Mouse (Mus musculus) MEL (cell line): Measurements from ENCODE around the gene Tex2.

Experiments
- BHLHE40 ChIP-seq: IDR thresholded peaks from 2 replicates; pipeline ENCODE4 v1.6.1; 2012; ENCODE audit warnings: low read depth, mild to moderate bottlenecking, inconsistent platforms, low read length, improper control_type of control experiment, borderline replicate concordance
- CHD2 ChIP-seq: IDR thresholded peaks from 2 replicates; pipeline ENCODE4 v1.6.1; 2011; ENCODE audit warnings: low read length, improper control_type of control experiment
- CTCF ChIP-seq, 3 experiments: IDR thresholded peaks in 2 of 3; conservative IDR thresholded peaks in 1 of 3; 2 replicates each; pipeline ENCODE4 v1.5.1; 2011 to 2012; ENCODE audit warnings: low read length in 3 of 3, low read depth in 2 of 3, mild to moderate bottlenecking in 2 of 3, improper control_type of control experiment in 1 of 3, inconsistent platforms in 1 of 3, mixed read lengths in 1 of 3, moderate library complexity in 1 of 3; ENCODE audit not compliant: control insufficient read depth in 1 of 3, insufficient read depth in 1 of 3, poor library complexity in 1 of 3, severe bottlenecking in 1 of 3
- E2F4 ChIP-seq: IDR thresholded peaks from 2 replicates; pipeline ENCODE4 v1.6.1; 2011; ENCODE audit warnings: low read depth, low read length, improper control_type of control experiment, borderline replicate concordance
- EP300 ChIP-seq, 2 experiments: IDR thresholded peaks; 2 replicates each; pipeline ENCODE4 v1.6.1; 2011; ENCODE audit warnings: improper control_type of control experiment in 2 of 2, low read length in 2 of 2, low read depth in 1 of 2, mild to moderate bottlenecking in 1 of 2
- ETS1 ChIP-seq: IDR thresholded peaks from 2 replicates; pipeline ENCODE4 v1.6.1; 2012; ENCODE audit warnings: low read depth, mild to moderate bottlenecking, inconsistent platforms, low read length, improper control_type of control experiment, moderate library complexity
- HCFC1 ChIP-seq: IDR thresholded peaks from 2 replicates; pipeline ENCODE4 v1.6.1; 2012; ENCODE audit warnings: low read depth, mild to moderate bottlenecking, inconsistent platforms, low read length, improper control_type of control experiment, moderate library complexity
- MAX ChIP-seq: IDR thresholded peaks from 2 replicates; pipeline ENCODE4 v1.6.1; 2011; ENCODE audit warnings: low read length, improper control_type of control experiment
- NELFE ChIP-seq: IDR thresholded peaks from 2 replicates; pipeline ENCODE4 v1.6.1; 2011; ENCODE audit warnings: low read depth, low read length, improper control_type of control experiment
- POLR2A ChIP-seq, 2 experiments: IDR thresholded peaks; 2 replicates each; pipeline ENCODE4 v1.6.1; 2011 to 2012; ENCODE audit warnings: low read length in 2 of 2, mild to moderate bottlenecking in 2 of 2, control low read depth in 1 of 2, improper control_type of control experiment in 1 of 2, low read depth in 1 of 2, moderate library complexity in 1 of 2; ENCODE audit not compliant: control insufficient read depth in 1 of 2, insufficient read depth in 1 of 2, poor library complexity in 1 of 2
- SIN3A ChIP-seq: IDR thresholded peaks from 2 replicates; pipeline ENCODE4 v1.6.1; 2012; ENCODE audit warnings: low read length, improper control_type of control experiment, inconsistent platforms
- USF2 ChIP-seq, 2 experiments: IDR thresholded peaks; 2 replicates each; pipeline ENCODE4 v1.6.1; 2011 to 2012; ENCODE audit warnings: improper control_type of control experiment in 2 of 2, low read length in 2 of 2, borderline replicate concordance in 1 of 2, inconsistent platforms in 1 of 2, low read depth in 1 of 2, mild to moderate bottlenecking in 1 of 2; ENCODE audit not compliant: insufficient read depth in 1 of 2
- ZMIZ1 ChIP-seq: IDR thresholded peaks from 2 replicates; pipeline ENCODE4 v1.6.1; 2012; ENCODE audit warnings: low read depth, mild to moderate bottlenecking, inconsistent platforms, low read length, improper control_type of control experiment, moderate library complexity

DNA sequence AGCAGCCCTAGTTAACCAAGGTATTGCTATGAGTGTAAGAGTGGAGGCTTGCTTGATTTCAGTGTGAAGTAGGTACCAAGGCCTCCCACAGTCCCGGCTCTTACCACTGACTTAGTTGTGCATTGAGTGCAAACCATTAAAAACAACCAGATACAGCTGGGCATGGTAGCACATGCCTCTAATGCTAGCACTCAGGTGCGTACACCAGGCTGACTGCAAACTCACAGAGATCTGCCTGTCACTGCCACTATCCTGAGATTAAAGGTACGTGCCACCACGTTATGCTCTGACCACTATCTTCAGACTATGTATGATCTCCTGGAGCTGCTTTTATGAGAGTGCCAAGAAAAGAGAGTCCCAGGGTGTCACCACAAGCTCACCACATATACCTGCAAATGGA, 67.1 kb downstream of the Tex2 start:
- TF ChIP-seq HCFC1 (no peak), CTCF (IDR thresholded peaks at IDR 0.05 in 2 of 3, conservative IDR thresholded peaks at IDR 0.05 in 1 of 3; ENCODE audit: control insufficient read depth in 1 of 3, insufficient read depth in 1 of 3, low read depth in 2 of 3, low read length in 3 of 3, poor library complexity in 1 of 3, severe bottlenecking in 1 of 3) (no peak), BHLHE40 (no peak), CHD2 (no peak), POLR2A (IDR thresholded peaks at IDR 0.05; ENCODE audit: control insufficient read depth in 1 of 2, insufficient read depth in 1 of 2, low read depth in 1 of 2, low read length in 2 of 2, poor library complexity in 1 of 2) (no peak), E2F4 (no peak), ETS1 (no peak), MAX (no peak), NELFE (no peak), SIN3A (no peak), EP300 (IDR thresholded peaks at IDR 0.05; ENCODE audit: low read depth in 1 of 2, low read length in 2 of 2) (no peak), USF2 (IDR thresholded peaks at IDR 0.05; ENCODE audit: borderline replicate concordance in 1 of 2, insufficient read depth in 1 of 2, low read depth in 1 of 2, low read length in 2 of 2) (no peak), ZMIZ1 (no peak)
